8 mouse cellular contexts compared by ENCODE assay signal in genomic region chr14:74641668-74642230, GRCm38 (mm10). TPM values are rescaled to one million over a fixed set of nuclear protein-coding genes. Genes with fewer than 3 reads are reported as not detected.
DNase-seq lines count a peak whose midpoint lies in the region; ATAC-seq and TF ChIP-seq lines count a peak whose summit lies in the region.

No protein-coding gene starts in this region.

- H3K4me1 ChIP-seq in forebrain, embryonic 12.5 days = peaks cover 18% of the 10 kb centered on the region
- H3K4me1 ChIP-seq in limb, embryonic 15.5 days = peaks cover 11% of the 10 kb centered on the region
- H3K4me1 ChIP-seq in stomach, embryonic 14.5 days (ENCODE audit: control insufficient read depth, insufficient read depth, low read length) = no peaks in the 10 kb centered on the region

- TF ChIP-seq CTCF in gastrocnemius, adult 2 months (IDR thresholded peaks at IDR 0.05) = no peak

- H3K9ac ChIP-seq in forebrain, embryonic 12.5 days = peak overlapping the region; percentile 36; the same call in 1 of the 2 replicates
- H3K9ac ChIP-seq in limb, embryonic 15.5 days = 0 out of 2 replicates have a peak overlapping the region, but pooled peaks have one; percentile 21
- peak overlapping the region; percentile 36; the same call in 1 of the 2 replicates for H3K9ac ChIP-seq in stomach, embryonic 14.5 days (replicated peaks; ENCODE audit: low read depth, low read length)

- no peaks in the 10 kb centered on the region for H3K9me3 ChIP-seq in forebrain, embryonic 12.5 days
- no peaks in the 10 kb centered on the region for H3K9me3 ChIP-seq in limb, embryonic 15.5 days
- no peaks in the 10 kb centered on the region for H3K9me3 ChIP-seq in stomach, embryonic 14.5 days (ENCODE audit: control insufficient read depth, low read depth, low read length)

- no peak for DNase-seq in gastrocnemius, adult 2 months
- DNase-seq in gastrocnemius, adult 18-20 months (ENCODE audit: low spot score) = no peak
- no peak for DNase-seq in left cerebral cortex, postnatal 4 days
- no peak for DNase-seq in layer of hippocampus, adult 11-12 months (ENCODE audit: low spot score)

- H3K36me3 ChIP-seq in forebrain, embryonic 12.5 days (replicated peaks) = no peaks in the 10 kb centered on the region
- H3K36me3 ChIP-seq in limb, embryonic 15.5 days = no peaks in the 10 kb centered on the region
- H3K36me3 ChIP-seq in stomach, embryonic 14.5 days (ENCODE audit: control insufficient read depth, insufficient read depth, low read length) = no peaks in the 10 kb centered on the region

- peak overlapping the region; percentile 78 for H3K4me2 ChIP-seq in forebrain, embryonic 12.5 days
- peak overlapping the region; percentile 57 for H3K4me2 ChIP-seq in limb, embryonic 15.5 days
- peak overlapping the region; percentile 58 for H3K4me2 ChIP-seq in stomach, embryonic 14.5 days (replicated peaks; ENCODE audit: low read depth, low read length)

- peaks cover 28% of the 10 kb centered on the region for H3K27me3 ChIP-seq in forebrain, embryonic 12.5 days
- peaks cover 18% of the 10 kb centered on the region for H3K27me3 ChIP-seq in limb, embryonic 15.5 days
- no peaks in the 10 kb centered on the region for H3K27me3 ChIP-seq in stomach, embryonic 14.5 days (ENCODE audit: control insufficient read depth, insufficient read depth, low read length)

- peak; percentile 38 for ATAC-seq in CD4-positive, CD25-positive, alpha-beta regulatory T cell, adult 4 months
- no peak for ATAC-seq in forebrain, embryonic 12.5 days (ENCODE audit: low FRiP score)
- no peak for ATAC-seq in limb, embryonic 15.5 days (ENCODE audit: insufficient number of reproducible peaks, low FRiP score, low TSS enrichment, low read depth)
- ATAC-seq in stomach, embryonic 14.5 days (ENCODE audit: insufficient number of reproducible peaks, insufficient read depth, low FRiP score, low read depth) = no peak

- peak overlapping the region; percentile 48 for H3K27ac ChIP-seq in gastrocnemius, adult 2 months
- no peak overlapping the region for H3K27ac ChIP-seq in forebrain, embryonic 12.5 days
- H3K27ac ChIP-seq in limb, embryonic 15.5 days = no peak overlapping the region
- no peak overlapping the region for H3K27ac ChIP-seq in stomach, embryonic 14.5 days (ENCODE audit: low read length)

- 8% methylated on average over 17 of the region's 17 CpGs for WGBS in forebrain, embryonic 12.5 days
- 19% methylated on average over 17 of the region's 17 CpGs for WGBS in limb, embryonic 15.5 days
- WGBS in stomach, embryonic 14.5 days = 30% methylated on average over 17 of the region's 17 CpGs

- intact Hi-C loops in gastrocnemius, adult 2 months (cut with DNase I) = loop anchor here (10.0 kb wide), 1 partner anchor 63 kb away; no protein-coding TSS in a partner anchor
- intact Hi-C loops in left cerebral cortex, postnatal 4 days (cut with DNase I) = loop anchor here (5.0 kb wide), 3 partner anchors 864 to 1069 kb away; no protein-coding TSS in a partner anchor

- peak overlapping the region; percentile 70 for H3K4me3 ChIP-seq in gastrocnemius, adult 2 months
- H3K4me3 ChIP-seq in forebrain, embryonic 12.5 days (replicated peaks) = peak overlapping the region; percentile 40
- H3K4me3 ChIP-seq in limb, embryonic 15.5 days = peak overlapping the region; percentile 40
- H3K4me3 ChIP-seq in stomach, embryonic 14.5 days (ENCODE audit: low read depth, low read length) = peak overlapping the region; percentile 34

RNA-seq across cellular contexts. Expression of gene Htr2a, which starts 1.1 kb away (rescaled TPM):
- total RNA-seq in gastrocnemius, adult 2 months (2021) = under 1 TPM; 0.15 to 0.20 TPM
- total RNA-seq in gastrocnemius, adult 18-20 months (2021) = under 1 TPM; 0.09 to 0.14 TPM
- not detected for polyA plus RNA-seq in CD4-positive, CD25-positive, alpha-beta regulatory T cell, adult 4 months (2017; shearing (Covaris generic))
- 0.26 and 0.60 TPM in 2 replicates for polyA plus RNA-seq in forebrain, embryonic 12.5 days (2016; fragmentation: Nextera tagmentation; extraction: Ambion mirVana)
- polyA plus RNA-seq in limb, embryonic 15.5 days (2015; fragmentation: Nextera tagmentation; extraction: Ambion mirVana) = 0.99 and 1.1 TPM in 2 replicates
- 0.62 and 0.90 TPM in 2 replicates for polyA plus RNA-seq in stomach, embryonic 14.5 days (2014; fragmentation: Nextera tagmentation; extraction: Ambion mirVana)
- 1 to 10 TPM; 8.6 to 9.8 TPM for total RNA-seq in left cerebral cortex, postnatal 4 days (2021)
